Mouse (Mus musculus) testis, adult 2 months (tissue): Measurements from ENCODE around the gene Golt1a.

Experiments used
- CTCF ChIP-seq: fragments of 200-500 bp; IDR thresholded peaks from 2 replicates; pipeline ENCODE4 v1.5.1; 2012; ENCODE audit warnings: low read depth, mild to moderate bottlenecking, inconsistent platforms, low read length, moderate library complexity; ENCODE audit not compliant: control insufficient read depth, insufficient read depth, insufficient replicate concordance
- POLR2A ChIP-seq: fragments of 200-500 bp; IDR thresholded peaks from 2 replicates; pipeline ENCODE4 v1.6.1; 2012; ENCODE audit warnings: low read depth, mild to moderate bottlenecking, inconsistent platforms, low read length, moderate library complexity; ENCODE audit not compliant: control insufficient read depth

- TF ChIP-seq POLR2A, result no peak
- TF ChIP-seq CTCF, result no peak
Measured at GRCm38 (mm10) chr1:133296376-133296775, 13.2 kb upstream of the Golt1a start.
